Mouse (Mus musculus) gonadal fat pad, adult 2 months (tissue): Measurements from ENCODE around the gene Psmd13. TPM values are rescaled to one million over a fixed set of nuclear protein-coding genes. Genes with fewer than 3 reads are reported as not detected.

ENCODE experiments used
- DNase-seq: peaks from one replicate; pipeline ENCODE4 v3.0.0-alpha.2; 2012; ENCODE audit warnings: low read depth
- polyA plus RNA-seq: library from polyadenylated mRNA; depleted of rRNA; stranded (reverse); fragments of >200 nt; gene quantifications from 2 replicates; pipeline ENCODE4 v1.2.3, GENCODE M21; 2012

Gene Psmd13
- polyA plus RNA-seq, 1 experiment: 81.3 TPM

- no peak for DNase-seq
These were observed 25.4 kb downstream of the Psmd13 start for GRCm38 (mm10) chr7:140907131-140907530.

DNA sequence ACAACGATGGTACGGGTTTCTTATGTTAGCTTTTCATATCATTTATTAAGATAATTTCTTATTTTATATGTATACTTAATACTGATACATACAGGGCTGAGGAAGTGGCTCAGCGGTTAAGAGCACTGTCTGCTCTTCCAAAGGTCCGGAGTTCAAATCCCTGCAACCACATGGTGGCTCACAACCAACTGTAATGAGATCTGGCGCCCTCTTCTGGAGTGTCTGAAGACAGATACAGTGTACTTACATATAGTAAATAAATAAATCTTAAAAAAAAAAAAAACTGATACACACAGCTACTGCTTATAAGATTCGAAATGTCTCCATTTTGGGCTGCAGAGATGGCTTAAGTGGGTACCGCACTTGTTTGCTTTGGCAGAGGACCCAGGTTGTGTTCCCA lies 25.9 kb downstream of the Psmd13 start:
- DNase-seq: no peak

DNA sequence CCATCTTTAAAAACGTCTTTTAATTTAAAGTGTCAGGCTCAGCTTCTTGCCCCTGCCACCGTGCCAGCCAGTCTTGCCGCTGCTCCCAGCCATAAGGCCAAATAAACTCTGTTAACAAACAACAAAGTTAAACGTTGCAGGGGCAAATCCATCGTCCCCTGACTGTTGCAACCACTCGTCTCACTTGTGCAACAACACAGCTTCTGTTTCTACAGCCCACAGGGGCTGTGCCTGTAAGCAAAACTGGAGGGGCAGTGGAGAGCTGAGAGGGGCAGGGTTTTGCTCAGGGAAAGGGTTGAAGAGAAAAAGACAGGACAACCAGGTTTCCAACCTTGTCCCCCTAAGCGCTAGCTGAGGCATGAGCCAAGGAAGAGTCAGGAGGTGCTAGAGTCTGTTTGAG lies 26.4 kb downstream of the Psmd13 start:
- DNase-seq: no peak

- no peak for DNase-seq
These were observed 26.9 kb downstream of the Psmd13 start for GRCm38 (mm10) chr7:140908634-140909107.

- no peak for DNase-seq
These were observed 30.5 kb downstream of the Psmd13 start for GRCm38 (mm10) chr7:140912293-140912692.

DNA sequence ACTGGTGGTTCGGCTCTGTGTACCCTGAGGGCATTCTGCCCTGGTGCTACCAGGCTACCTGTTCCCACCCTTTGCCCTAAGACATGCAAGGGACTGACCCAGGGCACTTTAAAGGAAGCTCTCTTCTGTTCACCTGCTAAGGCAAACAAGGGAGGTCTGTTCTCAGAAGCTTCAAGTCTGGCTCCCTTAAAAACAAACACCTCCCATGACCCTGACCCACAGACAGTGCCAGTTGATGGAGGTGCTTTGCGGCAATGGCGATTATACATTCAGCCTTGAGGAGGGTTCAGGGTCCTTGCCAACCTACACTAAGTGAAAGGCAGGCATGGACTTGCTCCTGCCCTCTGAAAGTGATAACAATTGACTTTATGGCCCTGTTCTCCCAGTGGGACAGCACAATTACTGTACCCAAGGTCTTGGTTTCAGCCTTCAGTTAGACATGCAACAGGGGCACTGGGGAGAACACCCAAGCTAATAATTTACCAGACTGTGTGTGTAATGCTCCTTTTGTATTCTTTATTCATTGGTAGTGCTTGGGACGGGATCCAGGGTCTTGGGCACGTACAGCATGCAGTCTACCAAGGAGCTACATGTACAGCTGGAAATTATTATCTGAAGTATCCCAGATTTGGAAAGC lies 31.2 kb downstream of the Psmd13 start:
- no peak for DNase-seq

DNA sequence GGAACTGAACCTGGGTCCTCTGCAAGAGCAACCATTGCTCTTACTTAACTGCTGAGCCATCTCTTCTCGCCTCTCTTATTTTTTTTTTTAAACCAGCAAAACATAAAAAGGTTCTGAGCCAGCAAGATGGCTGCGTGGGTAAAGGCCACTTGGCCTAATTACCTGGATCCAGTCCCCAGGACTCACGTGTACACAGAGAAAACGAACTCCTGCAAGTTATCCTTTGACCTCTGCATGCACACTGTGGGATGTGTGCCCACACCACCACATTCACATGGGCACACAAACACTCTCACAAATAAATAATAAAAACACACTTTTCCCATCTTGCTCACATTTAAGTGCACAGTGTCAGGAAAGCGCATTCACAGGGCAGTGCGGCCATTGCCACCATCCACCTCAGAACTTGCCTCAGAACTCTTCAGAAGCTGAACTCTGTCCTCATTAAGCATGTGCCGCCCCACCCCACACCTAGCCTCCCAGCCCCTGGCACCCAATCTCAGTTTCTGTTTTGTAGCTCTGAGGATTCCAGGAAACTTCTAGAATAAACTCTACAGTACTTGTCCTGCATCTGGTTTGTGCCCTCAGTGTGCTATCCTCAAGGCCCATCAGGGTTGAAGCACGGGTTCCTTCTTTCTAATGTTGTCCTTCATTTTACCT lies 32.4 kb downstream of the Psmd13 start:
- DNase-seq: no peak

DNA sequence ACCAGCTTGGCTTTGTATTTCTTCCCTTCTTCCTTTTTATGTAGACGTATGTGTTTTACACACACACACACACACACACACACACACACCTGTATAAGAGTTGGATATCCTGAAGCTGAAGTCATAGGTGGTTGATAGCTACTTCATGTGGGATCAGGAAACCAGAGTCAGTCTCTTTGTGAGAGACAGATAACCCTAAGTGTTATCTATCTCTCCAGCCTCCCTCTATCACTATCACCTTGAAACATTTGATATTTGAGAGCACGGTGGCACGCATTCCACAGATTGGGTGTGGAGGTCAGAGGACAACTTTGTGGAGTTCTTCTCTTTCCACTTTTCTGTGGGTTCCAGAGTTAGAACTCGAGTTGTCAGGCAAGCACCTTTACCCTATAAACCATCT lies 38.1 kb downstream of the Psmd13 start:
- no peak for DNase-seq

GRCm38 (mm10) chr7:140920418-140921029 lies 38.8 kb downstream of the Psmd13 start, which contains the start of gene Nlrp6:
Gene Nlrp6, plus strand, starts transcription at chr7:140920902.
- no peak for DNase-seq

DNA sequence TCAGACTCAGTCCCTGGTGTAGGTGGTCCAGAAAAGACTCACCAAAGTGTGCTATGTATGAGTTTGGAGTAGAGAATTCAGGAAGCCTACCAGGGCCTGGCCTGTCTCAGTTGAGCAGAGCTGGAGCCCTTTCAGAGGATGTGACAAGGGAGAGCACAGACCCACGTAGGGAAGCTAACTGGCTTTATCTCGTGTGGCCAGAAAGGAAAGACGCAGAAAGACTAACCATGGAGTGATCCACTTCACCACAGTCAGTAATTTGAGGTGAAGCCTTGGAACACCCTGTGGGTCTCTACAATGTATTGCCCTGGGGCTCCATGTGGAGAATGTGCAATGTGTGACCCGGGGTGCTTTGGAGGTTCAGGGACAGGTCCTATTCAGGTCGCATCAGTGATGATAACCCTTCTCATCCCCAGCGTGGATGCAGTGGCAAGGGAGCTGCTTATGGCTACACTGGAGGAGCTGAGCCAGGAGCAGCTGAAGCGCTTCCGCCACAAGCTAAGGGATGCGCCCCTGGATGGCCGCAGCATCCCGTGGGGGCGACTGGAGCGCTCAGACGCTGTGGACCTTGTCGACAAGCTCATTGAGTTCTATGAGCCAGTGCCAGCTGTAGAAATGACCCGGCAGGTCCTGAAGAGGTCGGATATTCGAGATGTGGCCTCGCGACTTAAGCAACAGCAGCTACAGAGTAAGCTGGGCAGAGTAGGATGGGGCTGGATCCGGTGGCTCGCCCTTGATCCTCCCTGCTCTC lies 39.6 kb downstream of the Psmd13 start:
- no peak for DNase-seq

DNA sequence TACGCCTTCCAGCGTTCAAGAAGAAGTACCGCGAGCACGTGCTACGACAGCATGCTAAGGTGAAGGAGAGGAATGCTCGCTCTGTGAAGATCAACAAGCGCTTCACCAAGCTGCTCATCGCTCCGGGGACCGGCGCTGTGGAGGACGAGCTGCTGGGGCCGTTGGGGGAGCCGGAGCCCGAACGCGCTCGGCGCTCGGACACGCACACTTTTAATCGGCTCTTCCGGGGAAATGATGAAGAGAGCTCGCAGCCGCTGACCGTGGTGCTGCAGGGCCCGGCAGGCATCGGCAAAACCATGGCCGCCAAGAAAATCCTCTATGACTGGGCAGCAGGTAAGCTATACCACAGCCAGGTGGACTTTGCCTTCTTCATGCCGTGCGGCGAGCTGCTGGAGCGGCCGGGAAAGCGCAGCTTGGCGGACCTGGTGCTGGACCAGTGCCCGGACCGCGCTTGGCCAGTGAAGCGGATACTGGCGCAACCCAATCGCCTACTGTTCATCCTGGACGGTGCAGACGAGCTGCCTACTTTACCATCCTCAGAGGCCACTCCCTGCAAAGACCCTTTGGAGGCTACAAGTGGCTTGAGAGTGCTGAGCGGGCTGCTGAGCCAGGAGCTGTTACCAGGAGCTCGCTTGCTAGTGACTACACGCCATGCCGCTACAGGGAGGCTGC lies 40.8 kb downstream of the Psmd13 start:
- no peak for DNase-seq

GRCm38 (mm10) chr7:140923070-140923775 lies 41.5 kb downstream of the Psmd13 start:
- no peak for DNase-seq

- DNase-seq: no peak
These were observed 45.4 kb downstream of the Psmd13 start for GRCm38 (mm10) chr7:140927181-140927580.

- DNase-seq: no peak
These were observed 56.7 kb downstream of the Psmd13 start for GRCm38 (mm10) chr7:140938436-140938835.

GRCm38 (mm10) chr7:140938896-140939295 lies 57.1 kb downstream of the Psmd13 start:
- no peak for DNase-seq

GRCm38 (mm10) chr7:140939669-140940171 lies 58.0 kb downstream of the Psmd13 start:
- DNase-seq: no peak

DNA sequence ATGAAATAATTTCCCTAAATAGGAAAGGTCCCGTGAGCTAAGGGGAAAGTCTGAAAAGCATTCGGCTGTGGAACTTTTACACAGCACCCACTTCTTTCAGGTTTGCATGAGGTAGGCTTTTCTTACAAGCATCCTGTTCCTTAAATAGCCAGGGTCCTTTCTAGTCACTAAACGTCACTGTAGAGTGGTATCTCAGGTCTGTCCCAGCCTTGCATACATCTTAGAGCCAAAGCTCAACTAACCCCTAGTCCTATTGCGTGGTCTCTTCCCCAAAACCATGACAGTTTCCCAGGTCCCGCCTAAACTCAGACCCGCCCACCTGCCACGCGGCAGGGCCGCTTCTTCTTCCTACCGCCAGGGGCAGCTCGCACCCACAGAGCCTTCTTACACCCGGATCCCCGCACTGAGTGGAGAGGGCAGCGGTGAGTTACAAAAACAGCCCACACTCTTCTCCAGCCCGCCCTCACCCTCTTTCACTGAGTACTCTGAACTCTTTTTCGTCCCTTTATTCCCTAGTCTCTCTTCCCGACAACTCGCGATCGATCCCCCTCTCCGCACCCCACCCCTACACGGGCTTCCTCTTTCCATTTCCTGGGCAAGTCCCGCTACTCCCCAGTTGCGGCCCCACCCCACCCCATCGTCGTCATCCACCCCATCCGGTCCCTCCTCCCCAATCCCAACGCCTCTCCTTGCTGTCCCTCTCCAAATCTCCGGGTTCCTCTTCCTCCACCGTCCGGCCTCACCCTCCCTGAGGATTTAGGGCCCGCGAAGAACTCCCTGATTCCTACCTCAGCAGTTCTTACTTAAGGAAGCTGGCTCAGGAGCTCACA lies 59.7 kb downstream of the Psmd13 start, which contains the start of gene Pgghg:
Gene Pgghg, plus strand, starts transcription at position 170 of the 830 bp plus-strand sequence.
- peak; percentile 59 for DNase-seq

GRCm38 (mm10) chr7:140942341-140942740 lies 60.6 kb downstream of the Psmd13 start:
- no peak for DNase-seq

DNA sequence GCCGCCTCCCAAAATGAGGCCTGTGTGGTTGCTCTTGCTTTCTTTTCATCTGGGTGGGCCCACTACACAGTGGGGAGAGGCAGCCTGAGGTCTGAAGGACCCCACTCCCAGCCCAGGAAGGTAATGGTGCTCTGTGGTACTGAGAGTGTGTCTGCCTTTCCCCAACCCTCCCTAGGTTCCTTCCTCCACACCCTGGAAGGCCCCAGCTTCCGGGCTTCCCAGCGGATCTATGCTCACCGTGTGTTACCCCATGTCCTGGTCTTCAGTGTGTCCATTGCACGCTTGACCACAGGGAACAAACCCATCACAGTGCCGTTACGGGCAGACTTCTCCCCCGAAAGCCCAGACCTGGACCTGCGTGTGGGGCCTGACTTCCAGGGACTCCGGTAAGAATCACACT lies 61.0 kb downstream of the Psmd13 start:
- no peak for DNase-seq

- no peak for DNase-seq
These were observed 61.6 kb downstream of the Psmd13 start for GRCm38 (mm10) chr7:140943356-140943755.
